Mouse (Mus musculus): ENCODE measurements around the gene Dnajc7. TPM values are rescaled to one million over a fixed set of nuclear protein-coding genes. Genes with fewer than 3 reads are reported as not detected.

Gene Dnajc7
- polyA plus RNA-seq, 1 experiment, result 165 TPM

- TF ChIP-seq CTCF (IDR thresholded peaks at IDR 0.05; ENCODE audit: extremely low read depth, insufficient read depth, low read length), result peak; percentile 42
- TF ChIP-seq POLR2A (IDR thresholded peaks at IDR 0.05; ENCODE audit: extremely low read depth, insufficient read depth, low read length), result no peak
- Histone ChIP-seq H3K27ac (ENCODE audit: insufficient read depth, low read length) (no peak overlapping the region), H3K4me1 (ENCODE audit: control insufficient read depth, insufficient read depth, low read length) (no peaks in the 10 kb centered on the region), H3K4me3 (ENCODE audit: insufficient read depth, low read length) (peak overlapping the region; percentile 20)
Observed at GRCm38 (mm10) chr11:100640159-100640906, 20.4 kb upstream of the Dnajc7 start.

DNA sequence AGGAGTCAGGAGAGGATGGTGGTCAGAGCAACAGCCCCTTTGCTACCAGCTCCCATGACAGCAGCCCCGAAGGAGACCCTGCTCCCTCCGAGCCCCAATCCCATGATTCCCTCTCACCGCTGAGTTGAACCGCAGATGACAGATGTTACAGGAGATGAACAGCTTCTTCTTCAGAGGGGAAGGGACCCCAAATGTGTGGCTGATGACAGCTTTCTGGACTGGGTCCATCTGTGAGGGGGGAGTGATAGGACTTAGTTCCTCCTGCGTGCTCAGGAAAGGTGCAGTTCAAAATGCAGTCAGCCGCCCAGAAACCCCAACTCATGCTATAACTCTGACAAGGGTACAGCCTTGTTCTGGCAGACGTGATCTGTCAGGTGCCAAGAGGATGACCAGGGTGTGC is 14.6 kb upstream of the Dnajc7 start:
- H3K4me3 ChIP-seq (ENCODE audit: insufficient read depth, low read length), result no peak overlapping the region
- no peaks in the 10 kb centered on the region for H3K4me1 ChIP-seq (ENCODE audit: control insufficient read depth, insufficient read depth, low read length)
- no peak for TF ChIP-seq CTCF (IDR thresholded peaks at IDR 0.05; ENCODE audit: extremely low read depth, insufficient read depth, low read length)
- no peak overlapping the region for H3K27ac ChIP-seq (ENCODE audit: insufficient read depth, low read length)

- TF ChIP-seq POLR2A (IDR thresholded peaks at IDR 0.05; ENCODE audit: extremely low read depth, insufficient read depth, low read length) (no peak), CTCF (IDR thresholded peaks at IDR 0.05; ENCODE audit: extremely low read depth, insufficient read depth, low read length) (no peak)
- Histone ChIP-seq H3K4me3 (ENCODE audit: insufficient read depth, low read length) (no peak overlapping the region), H3K27ac (ENCODE audit: insufficient read depth, low read length) (no peak overlapping the region), H3K4me1 (ENCODE audit: control insufficient read depth, insufficient read depth, low read length) (no peaks in the 10 kb centered on the region)
Observed at GRCm38 (mm10) chr11:100628862-100629352, 8.9 kb upstream of the Dnajc7 start.

DNA sequence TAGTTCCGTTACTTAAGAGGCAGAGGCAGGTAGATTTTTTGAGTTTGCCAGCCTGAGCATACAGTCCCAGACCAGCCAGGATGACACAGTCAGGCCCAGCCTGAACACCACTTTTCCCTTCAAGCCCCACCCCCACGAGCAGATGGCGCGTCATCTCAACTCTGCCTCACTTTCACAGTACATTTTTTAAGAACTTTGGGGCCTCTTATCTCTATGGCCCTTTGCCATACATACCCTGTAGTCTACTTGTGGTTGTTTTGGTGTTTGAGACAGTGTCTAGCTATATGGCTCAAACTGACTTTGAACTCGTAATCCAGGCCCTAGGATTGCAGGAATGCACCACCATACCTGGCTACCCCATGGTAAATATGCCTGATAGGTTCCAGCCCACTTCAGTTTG is 8.1 kb upstream of the Dnajc7 start:
- Histone ChIP-seq H3K27ac (ENCODE audit: insufficient read depth, low read length) (no peak overlapping the region), H3K4me1 (ENCODE audit: control insufficient read depth, insufficient read depth, low read length) (no peaks in the 10 kb centered on the region), H3K4me3 (ENCODE audit: insufficient read depth, low read length) (no peak overlapping the region)
- TF ChIP-seq CTCF (IDR thresholded peaks at IDR 0.05; ENCODE audit: extremely low read depth, insufficient read depth, low read length), result no peak
- no peak for TF ChIP-seq POLR2A (IDR thresholded peaks at IDR 0.05; ENCODE audit: extremely low read depth, insufficient read depth, low read length)

GRCm38 (mm10) chr11:100626701-100627195 is 6.8 kb upstream of the Dnajc7 start:
- Histone ChIP-seq H3K27ac (ENCODE audit: insufficient read depth, low read length) (no peak overlapping the region), H3K4me3 (ENCODE audit: insufficient read depth, low read length) (no peak overlapping the region), H3K4me1 (ENCODE audit: control insufficient read depth, insufficient read depth, low read length) (no peaks in the 10 kb centered on the region)
- TF ChIP-seq CTCF (IDR thresholded peaks at IDR 0.05; ENCODE audit: extremely low read depth, insufficient read depth, low read length), result peak; percentile 72
- TF ChIP-seq POLR2A (IDR thresholded peaks at IDR 0.05; ENCODE audit: extremely low read depth, insufficient read depth, low read length), result no peak

- H3K4me3 ChIP-seq (ENCODE audit: insufficient read depth, low read length), result no peak overlapping the region
Observed at GRCm38 (mm10) chr11:100625754-100626700, 6.1 kb upstream of the Dnajc7 start.

DNA sequence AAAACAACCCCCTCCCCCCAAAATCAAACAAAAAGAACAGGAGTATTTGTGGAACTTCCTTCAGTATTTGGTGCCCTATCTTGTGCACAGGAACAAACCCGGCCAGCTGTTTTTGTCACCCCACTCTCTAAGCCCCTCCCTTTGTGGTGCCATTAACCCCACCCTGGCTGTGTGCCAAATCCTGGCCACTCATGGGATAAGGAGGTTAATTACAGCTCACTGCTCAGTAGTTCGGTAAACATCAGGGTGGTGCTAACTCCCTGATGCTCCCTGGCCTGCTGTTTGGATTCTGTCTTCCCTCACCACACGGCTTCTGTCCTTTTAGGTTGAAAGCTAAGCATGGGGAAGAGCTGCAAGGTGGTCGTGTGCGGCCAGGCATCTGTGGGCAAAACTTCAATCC is 3.9 kb upstream of the Dnajc7 start:
- no peak for TF ChIP-seq POLR2A (IDR thresholded peaks at IDR 0.05; ENCODE audit: extremely low read depth, insufficient read depth, low read length)
- no peak for TF ChIP-seq CTCF (IDR thresholded peaks at IDR 0.05; ENCODE audit: extremely low read depth, insufficient read depth, low read length)
- no peak overlapping the region for H3K27ac ChIP-seq (ENCODE audit: insufficient read depth, low read length)
- no peak overlapping the region; the same call in 1 of the 2 replicates for H3K4me3 ChIP-seq (ENCODE audit: insufficient read depth, low read length)
- H3K4me1 ChIP-seq (ENCODE audit: control insufficient read depth, insufficient read depth, low read length), result no peaks in the 10 kb centered on the region

More at GRCm38 (mm10) chr11:100625754-100626700, 6.1 kb upstream of the Dnajc7 start:
- TF ChIP-seq POLR2A (IDR thresholded peaks at IDR 0.05; ENCODE audit: extremely low read depth, insufficient read depth, low read length), result no peak
- no peak for TF ChIP-seq CTCF (IDR thresholded peaks at IDR 0.05; ENCODE audit: extremely low read depth, insufficient read depth, low read length)
- no peaks in the 10 kb centered on the region for H3K4me1 ChIP-seq (ENCODE audit: control insufficient read depth, insufficient read depth, low read length)
- no peak overlapping the region for H3K27ac ChIP-seq (ENCODE audit: insufficient read depth, low read length)

GRCm38 (mm10) chr11:100622714-100623113 is 2.7 kb upstream of the Dnajc7 start:
- TF ChIP-seq POLR2A (IDR thresholded peaks at IDR 0.05; ENCODE audit: extremely low read depth, insufficient read depth, low read length) (peak; percentile 57; the same call in 1 of the 2 replicates), CTCF (IDR thresholded peaks at IDR 0.05; ENCODE audit: extremely low read depth, insufficient read depth, low read length) (peak; percentile 69)
- H3K4me3 ChIP-seq (ENCODE audit: insufficient read depth, low read length), result peak overlapping the region; percentile 60
- 0 out of 2 replicates have a peak, but pooled peaks cover under 1% of the 10 kb centered on the region for H3K4me1 ChIP-seq (ENCODE audit: control insufficient read depth, insufficient read depth, low read length)
- H3K27ac ChIP-seq (ENCODE audit: insufficient read depth, low read length), result 0 out of 2 replicates have a peak overlapping the region, but pooled peaks have one; percentile 33

DNA sequence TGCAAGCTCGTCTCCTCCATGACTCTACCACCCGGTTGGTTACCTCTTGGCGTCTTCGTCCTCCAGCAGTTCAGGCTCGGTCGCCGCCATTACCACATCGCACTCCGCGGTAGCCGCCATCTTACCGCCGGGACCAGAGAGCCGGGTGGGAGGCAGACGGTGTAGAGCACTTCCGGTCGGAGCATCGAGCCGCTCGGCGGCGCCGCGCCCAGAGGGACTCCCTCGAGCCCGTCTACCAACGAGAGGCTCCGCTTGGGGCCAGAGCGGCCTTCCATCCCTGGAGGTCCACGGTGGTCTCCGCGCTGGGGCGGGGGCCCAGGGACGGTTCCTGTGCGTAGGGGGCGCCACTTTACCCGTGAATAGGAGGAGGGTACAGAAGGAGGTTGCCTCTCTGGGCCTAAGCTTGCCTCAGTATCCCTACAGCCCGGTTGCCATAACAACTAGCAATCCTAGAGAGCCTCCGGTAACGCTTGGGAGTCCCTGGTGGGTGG is 438 bp downstream of the Dnajc7 start:
- peak overlapping the region; percentile 66 for H3K27ac ChIP-seq (ENCODE audit: insufficient read depth, low read length)
- H3K4me3 ChIP-seq (ENCODE audit: insufficient read depth, low read length), result peak overlapping the region; percentile 86
- TF ChIP-seq POLR2A (IDR thresholded peaks at IDR 0.05; ENCODE audit: extremely low read depth, insufficient read depth, low read length) (peak; percentile 63; the same call in 1 of the 2 replicates), CTCF (IDR thresholded peaks at IDR 0.05; ENCODE audit: extremely low read depth, insufficient read depth, low read length) (no peak)
- peaks cover 1% of the 10 kb centered on the region; the same call in 1 of the 2 replicates for H3K4me1 ChIP-seq (ENCODE audit: control insufficient read depth, insufficient read depth, low read length)
